Mouse (Mus musculus): ENCODE measurements around the gene Prpf4. TPM values are rescaled to one million over a fixed set of nuclear protein-coding genes. Genes with fewer than 3 reads are reported as not detected.

The Prpf4 gene
- polyA plus RNA-seq (2014; fragmentation: Nextera tagmentation; extraction: Ambion mirVana) = 28.0 and 29.9 TPM in 2 replicates

DNA sequence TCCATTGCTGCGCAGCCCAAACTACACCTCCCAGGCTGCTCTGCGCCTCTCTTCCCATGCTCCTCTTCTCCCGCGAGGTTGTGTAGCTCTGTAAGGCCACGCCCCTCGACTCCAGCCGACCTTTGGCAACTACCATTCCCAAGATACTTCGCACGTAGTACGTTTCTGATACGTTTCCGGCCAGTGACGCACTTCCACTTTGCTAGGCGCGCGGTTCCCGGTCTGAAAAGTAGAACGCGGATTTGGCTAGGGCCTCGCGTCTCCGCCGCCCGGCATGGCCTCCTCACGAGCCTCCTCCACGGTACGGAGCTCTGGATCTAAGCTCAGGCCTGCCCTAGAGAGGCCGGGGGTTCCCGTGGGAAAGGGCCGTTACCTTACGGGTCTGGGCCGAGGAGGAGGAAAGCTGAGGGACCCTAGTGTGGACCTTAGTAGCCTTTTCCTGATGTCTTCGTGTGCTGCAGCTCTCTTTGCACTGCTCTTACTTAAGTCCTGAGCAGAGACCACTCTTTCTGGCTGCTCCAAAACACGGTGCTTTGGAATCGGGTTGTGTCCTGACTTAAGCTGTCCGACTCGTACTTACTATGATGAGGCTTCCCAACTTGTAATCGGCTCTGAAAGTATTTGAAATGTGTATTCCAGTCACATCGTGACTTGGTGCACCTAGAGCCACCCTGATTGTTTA is at the start of gene Prpf4, which contains the start of gene Cdc26:
Gene Prpf4 (plus strand): TSS at position 197 of the 682 bp plus-strand sequence.
Gene Cdc26 (minus strand): TSS at position 42 of the 682 bp plus-strand sequence.
- Histone ChIP-seq H3K4me1 (ENCODE audit: control insufficient read depth, insufficient read depth, low read length) (peaks cover 13% of the 10 kb centered on the region), H3K36me3 (ENCODE audit: control insufficient read depth, insufficient read depth, low read length) (peaks cover 4% of the 10 kb centered on the region; the same call in 1 of the 2 replicates), H3K4me3 (ENCODE audit: low read depth, low read length) (peak within 1 kb of the TSS; percentile 76), H3K27ac (ENCODE audit: low read depth, low read length) (peak within 1 kb of the TSS; percentile 57; the same call in 1 of the 2 replicates), H3K9me3 (ENCODE audit: control insufficient read depth, low read length) (no peaks in the 10 kb centered on the region), H3K9ac (ENCODE audit: low read length) (peak within 1 kb of the TSS; percentile 91), H3K4me2 (peak within 1 kb of the TSS; percentile 75), H3K27me3 (ENCODE audit: control insufficient read depth, insufficient read depth, low read length) (no peaks in the 10 kb centered on the region)
- whole genome bisulfite sequencing = under 1% methylated on average over 39 of the region's 39 CpGs
- DNase-seq (ENCODE audit: low spot score, missing footprints) (peak; percentile 99), ATAC-seq (ENCODE audit: low FRiP score) (peak; percentile 99)

- ATAC-seq (ENCODE audit: low FRiP score) = no peak
- Histone ChIP-seq H3K9ac (ENCODE audit: low read length) (peak overlapping the region; percentile 58), H3K27me3 (ENCODE audit: control insufficient read depth, insufficient read depth, low read length) (no peaks in the 10 kb centered on the region), H3K36me3 (ENCODE audit: control insufficient read depth, insufficient read depth, low read length) (no peaks in the 10 kb centered on the region), H3K27ac (ENCODE audit: low read depth, low read length) (no peak overlapping the region), H3K4me2 (peak overlapping the region; percentile 50), H3K4me1 (ENCODE audit: control insufficient read depth, insufficient read depth, low read length) (peaks cover 12% of the 10 kb centered on the region), H3K9me3 (ENCODE audit: control insufficient read depth, low read length) (no peaks in the 10 kb centered on the region), H3K4me3 (ENCODE audit: low read depth, low read length) (peak overlapping the region; percentile 61)
- 52% methylated on average over 7 of the region's 7 CpGs for WGBS
- DNase-seq (ENCODE audit: low spot score, missing footprints) = no peak
These were observed 49.3 kb upstream of the Prpf4 start for GRCm38 (mm10) chr4:62359256-62359775.

- Histone ChIP-seq H3K9me3 (ENCODE audit: control insufficient read depth, low read length) (no peaks in the 10 kb centered on the region), H3K9ac (ENCODE audit: low read length) (peak within 1 kb of the TSS; percentile 81), H3K36me3 (ENCODE audit: control insufficient read depth, insufficient read depth, low read length) (no peaks in the 10 kb centered on the region), H3K27ac (ENCODE audit: low read depth, low read length) (peak within 1 kb of the TSS; percentile 40; the same call in 1 of the 2 replicates), H3K4me3 (ENCODE audit: low read depth, low read length) (peak within 1 kb of the TSS; percentile 61), H3K4me1 (ENCODE audit: control insufficient read depth, insufficient read depth, low read length) (peaks cover 12% of the 10 kb centered on the region), H3K27me3 (ENCODE audit: control insufficient read depth, insufficient read depth, low read length) (no peaks in the 10 kb centered on the region), H3K4me2 (peak within 1 kb of the TSS; percentile 80)
- DNase-seq (ENCODE audit: low spot score, missing footprints) (peak; percentile 100), ATAC-seq (ENCODE audit: low FRiP score) (peak; percentile 100)
- under 1% methylated on average over 51 of the region's 51 CpGs for WGBS
These were observed 48.4 kb upstream of the Prpf4 start, which contains the start of the genes Fkbp15 and Slc31a1 for GRCm38 (mm10) chr4:62360088-62360804. Gene Fkbp15 (minus strand): TSS chr4:62360548. Gene Slc31a1 (plus strand): TSS chr4:62360727.

GRCm38 (mm10) chr4:62360805-62361455 is 47.7 kb upstream of the Prpf4 start:
- Histone ChIP-seq H3K27me3 (ENCODE audit: control insufficient read depth, insufficient read depth, low read length) (no peaks in the 10 kb centered on the region), H3K9ac (ENCODE audit: low read length) (peak overlapping the region; percentile 81), H3K27ac (ENCODE audit: low read depth, low read length) (0 out of 2 replicates have a peak overlapping the region, but pooled peaks have one; percentile 40), H3K4me3 (ENCODE audit: low read depth, low read length) (peak overlapping the region; percentile 61), H3K9me3 (ENCODE audit: control insufficient read depth, low read length) (no peaks in the 10 kb centered on the region), H3K4me1 (ENCODE audit: control insufficient read depth, insufficient read depth, low read length) (peaks cover 12% of the 10 kb centered on the region), H3K4me2 (peak overlapping the region; percentile 80), H3K36me3 (ENCODE audit: control insufficient read depth, insufficient read depth, low read length) (no peaks in the 10 kb centered on the region)
- under 1% methylated on average over 21 of the region's 22 CpGs for WGBS
- ATAC-seq (ENCODE audit: low FRiP score) (peak; percentile 3; the same call in 1 of the 2 replicates), DNase-seq (ENCODE audit: low spot score, missing footprints) (peak; percentile 94)

- no peak overlapping the region for H3K27ac ChIP-seq (ENCODE audit: low read depth, low read length)
- no peak for ATAC-seq (ENCODE audit: low FRiP score)
- DNase-seq (ENCODE audit: low spot score, missing footprints) = peak; percentile 88
- no peaks in the 10 kb centered on the region for H3K36me3 ChIP-seq (ENCODE audit: control insufficient read depth, insufficient read depth, low read length)
- no peaks in the 10 kb centered on the region for H3K27me3 ChIP-seq (ENCODE audit: control insufficient read depth, insufficient read depth, low read length)
- peaks cover 12% of the 10 kb centered on the region for H3K4me1 ChIP-seq (ENCODE audit: control insufficient read depth, insufficient read depth, low read length)
- H3K9me3 ChIP-seq (ENCODE audit: control insufficient read depth, low read length) = no peaks in the 10 kb centered on the region
- H3K4me2 ChIP-seq = peak overlapping the region; percentile 80
- peak overlapping the region; percentile 81 for H3K9ac ChIP-seq (ENCODE audit: low read length)
- peak overlapping the region; percentile 61 for H3K4me3 ChIP-seq (ENCODE audit: low read depth, low read length)
- 62% methylated on average over 6 of the region's 6 CpGs for WGBS
These were observed 47.0 kb upstream of the Prpf4 start for GRCm38 (mm10) chr4:62361571-62361970.

DNA sequence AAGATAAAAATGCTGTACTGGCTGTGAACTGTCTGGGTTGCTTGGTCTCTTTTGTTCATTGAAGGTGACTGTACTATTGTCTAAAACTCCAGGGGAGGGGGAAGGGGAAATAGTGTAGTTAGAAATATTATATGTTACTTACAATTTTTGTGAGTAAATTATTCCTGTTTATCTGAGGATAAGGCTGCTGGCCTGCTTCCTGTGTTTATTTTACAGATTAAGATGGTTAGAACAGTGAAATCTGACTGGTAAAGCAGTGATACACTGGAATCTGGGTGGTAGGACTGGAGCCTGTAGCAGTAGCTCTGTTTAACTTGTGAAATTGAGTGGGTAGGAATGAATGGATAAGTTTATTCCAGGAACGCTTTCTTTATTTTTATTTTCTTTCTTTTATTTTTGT is 46.6 kb upstream of the Prpf4 start:
- DNase-seq (ENCODE audit: low spot score, missing footprints) (no peak), ATAC-seq (ENCODE audit: low FRiP score) (no peak)
- no peaks in the 10 kb centered on the region for H3K27me3 ChIP-seq (ENCODE audit: control insufficient read depth, insufficient read depth, low read length)
- H3K9ac ChIP-seq (ENCODE audit: low read length) = no peak overlapping the region; the same call in 1 of the 2 replicates
- no peak overlapping the region for H3K27ac ChIP-seq (ENCODE audit: low read depth, low read length)
- peak overlapping the region; percentile 80 for H3K4me2 ChIP-seq
- H3K4me3 ChIP-seq (ENCODE audit: low read depth, low read length) = peak overlapping the region; percentile 61; the same call in 1 of the 2 replicates
- WGBS = 95% methylated on average over 1 of the region's 1 CpGs
- no peaks in the 10 kb centered on the region for H3K36me3 ChIP-seq (ENCODE audit: control insufficient read depth, insufficient read depth, low read length)
- H3K9me3 ChIP-seq (ENCODE audit: control insufficient read depth, low read length) = no peaks in the 10 kb centered on the region
- peaks cover 12% of the 10 kb centered on the region for H3K4me1 ChIP-seq (ENCODE audit: control insufficient read depth, insufficient read depth, low read length)

GRCm38 (mm10) chr4:62362437-62362836 is 46.2 kb upstream of the Prpf4 start:
- H3K27me3 ChIP-seq (ENCODE audit: control insufficient read depth, insufficient read depth, low read length) = no peaks in the 10 kb centered on the region
- no peak for ATAC-seq (ENCODE audit: low FRiP score)
- WGBS = 90% methylated on average over 2 of the region's 2 CpGs

GRCm38 (mm10) chr4:62364299-62364698 is 44.3 kb upstream of the Prpf4 start:
- no peak overlapping the region for H3K4me2 ChIP-seq

More at GRCm38 (mm10) chr4:62362437-62362836, 46.2 kb upstream of the Prpf4 start:
- no peak for DNase-seq (ENCODE audit: low spot score, missing footprints)
- Histone ChIP-seq H3K4me1 (ENCODE audit: control insufficient read depth, insufficient read depth, low read length) (peaks cover 12% of the 10 kb centered on the region), H3K9ac (ENCODE audit: low read length) (no peak overlapping the region), H3K27ac (ENCODE audit: low read depth, low read length) (no peak overlapping the region), H3K4me2 (no peak overlapping the region), H3K36me3 (ENCODE audit: control insufficient read depth, insufficient read depth, low read length) (no peaks in the 10 kb centered on the region), H3K4me3 (ENCODE audit: low read depth, low read length) (no peak overlapping the region), H3K9me3 (ENCODE audit: control insufficient read depth, low read length) (no peaks in the 10 kb centered on the region)

More at GRCm38 (mm10) chr4:62364299-62364698, 44.3 kb upstream of the Prpf4 start:
- Histone ChIP-seq H3K27me3 (ENCODE audit: control insufficient read depth, insufficient read depth, low read length) (no peaks in the 10 kb centered on the region), H3K27ac (ENCODE audit: low read depth, low read length) (no peak overlapping the region), H3K9ac (ENCODE audit: low read length) (no peak overlapping the region), H3K4me1 (ENCODE audit: control insufficient read depth, insufficient read depth, low read length) (peaks cover 10% of the 10 kb centered on the region), H3K4me3 (ENCODE audit: low read depth, low read length) (no peak overlapping the region), H3K9me3 (ENCODE audit: control insufficient read depth, low read length) (no peaks in the 10 kb centered on the region), H3K36me3 (ENCODE audit: control insufficient read depth, insufficient read depth, low read length) (no peaks in the 10 kb centered on the region)
- ATAC-seq (ENCODE audit: low FRiP score) (no peak), DNase-seq (ENCODE audit: low spot score, missing footprints) (no peak)
- 93% methylated on average over 8 of the region's 8 CpGs for WGBS
